Mouse (Mus musculus): ENCODE data around the gene Hoxb7. TPM values are rescaled to one million over a fixed set of nuclear protein-coding genes. Genes with fewer than 3 reads are reported as not detected.
A peak's percentile ranks its signal among the peaks of the same experiment; 100 is the strongest.

Hoxb7 gene
- polyA plus RNA-seq, 1 experiment from 2014 or later = 11.7 TPM

DNA sequence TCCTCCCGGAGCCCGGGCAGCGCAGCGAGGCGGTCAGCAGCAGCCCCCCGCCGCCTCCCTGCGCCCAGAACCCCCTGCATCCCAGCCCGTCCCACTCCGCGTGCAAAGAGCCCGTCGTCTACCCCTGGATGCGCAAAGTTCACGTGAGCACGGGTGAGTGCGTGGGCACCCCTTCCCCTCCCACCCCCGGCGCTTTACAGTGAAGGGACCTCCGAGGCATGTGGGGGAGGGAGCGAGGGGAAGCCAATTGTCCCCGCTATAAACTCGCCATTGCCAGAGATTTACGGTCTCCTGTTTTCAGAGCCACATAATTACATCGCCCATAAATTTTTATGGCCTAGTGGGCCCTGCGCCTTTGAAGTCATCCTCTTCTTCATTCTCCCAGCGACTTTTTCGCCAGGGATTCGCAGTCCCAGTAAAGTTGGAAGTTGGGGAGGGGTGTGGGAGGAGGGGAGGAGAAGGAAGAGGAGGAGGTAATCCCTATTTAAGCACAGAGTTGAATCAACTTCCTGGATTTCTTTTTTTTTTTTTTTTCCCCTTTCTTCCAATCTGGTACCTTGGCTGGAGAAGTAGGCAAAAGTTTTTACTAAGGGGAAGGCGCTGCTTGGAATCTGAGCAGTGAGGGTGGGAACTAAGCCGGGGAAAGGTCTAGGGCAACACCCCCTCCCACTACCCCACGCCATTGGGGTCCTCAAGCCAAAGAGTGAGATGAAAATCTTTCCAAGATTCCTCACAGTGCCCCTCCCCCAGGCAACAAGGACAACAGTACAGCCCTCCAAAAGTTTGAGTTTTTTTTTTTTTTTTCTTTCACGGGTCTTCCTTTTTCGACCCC lies 32.9 kb downstream of the Hoxb7 start:
- DNase-seq (ENCODE audit: low spot score) = peak; percentile 87
- peak; percentile 33 for ATAC-seq (replicated peaks; ENCODE audit: low FRiP score, low TSS enrichment, low read depth)
- Histone ChIP-seq H3K27ac (ENCODE audit: low read depth) (peak overlapping the region; percentile 99), H3K4me1 (replicated peaks; ENCODE audit: control insufficient read depth, insufficient read depth, low read length) (peaks cover 34% of the 10 kb centered on the region), H3K4me3 (ENCODE audit: low read depth, low read length) (peak overlapping the region; percentile 69), H3K36me3 (ENCODE audit: control insufficient read depth, insufficient read depth, low read length) (peaks cover 16% of the 10 kb centered on the region; the same call in 1 of the 2 replicates), H3K27me3 (replicated peaks; ENCODE audit: control insufficient read depth, insufficient read depth, low read length) (no peaks in the 10 kb centered on the region), H3K9me3 (ENCODE audit: control insufficient read depth, low read length) (no peaks in the 10 kb centered on the region), H3K4me2 (ENCODE audit: low read length) (peak overlapping the region; percentile 89), H3K9ac (ENCODE audit: low read length) (peak overlapping the region; percentile 96)
- under 1% methylated on average over 30 of the region's 34 CpGs for WGBS

DNA sequence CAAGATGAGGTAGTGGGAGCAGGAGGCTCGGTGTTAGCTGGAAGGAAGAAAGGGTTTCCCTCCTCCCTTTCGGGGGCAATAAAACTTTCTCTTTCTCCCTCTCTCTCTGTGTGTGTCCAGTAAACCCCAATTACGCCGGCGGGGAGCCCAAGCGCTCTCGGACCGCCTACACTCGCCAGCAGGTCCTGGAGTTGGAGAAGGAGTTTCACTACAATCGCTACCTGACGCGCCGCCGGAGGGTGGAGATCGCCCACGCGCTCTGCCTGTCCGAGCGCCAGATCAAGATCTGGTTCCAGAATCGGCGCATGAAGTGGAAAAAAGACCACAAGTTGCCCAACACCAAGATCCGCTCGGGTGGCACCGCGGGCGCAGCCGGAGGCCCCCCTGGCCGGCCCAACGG lies 33.5 kb downstream of the Hoxb7 start:
- DNase-seq (ENCODE audit: low spot score) (peak; percentile 81), ATAC-seq (replicated peaks; ENCODE audit: low FRiP score, low TSS enrichment, low read depth) (no peak)
- 0% methylated on average over 29 of the region's 29 CpGs for WGBS
- Histone ChIP-seq H3K27me3 (replicated peaks; ENCODE audit: control insufficient read depth, insufficient read depth, low read length) (no peaks in the 10 kb centered on the region), H3K9ac (ENCODE audit: low read length) (peak overlapping the region; percentile 96), H3K36me3 (ENCODE audit: control insufficient read depth, insufficient read depth, low read length) (peaks cover 16% of the 10 kb centered on the region; the same call in 1 of the 2 replicates), H3K27ac (ENCODE audit: low read depth) (peak overlapping the region; percentile 99), H3K4me2 (ENCODE audit: low read length) (peak overlapping the region; percentile 89), H3K4me1 (replicated peaks; ENCODE audit: control insufficient read depth, insufficient read depth, low read length) (peaks cover 36% of the 10 kb centered on the region), H3K4me3 (ENCODE audit: low read depth, low read length) (peak overlapping the region; percentile 69), H3K9me3 (ENCODE audit: control insufficient read depth, low read length) (no peaks in the 10 kb centered on the region)

- DNase-seq (ENCODE audit: low spot score) = no peak
- H3K4me1 ChIP-seq (replicated peaks; ENCODE audit: control insufficient read depth, insufficient read depth, low read length) = peaks cover 36% of the 10 kb centered on the region
- 11% methylated on average over 17 of the region's 17 CpGs for WGBS
Observed at GRCm38 (mm10) chr11:96320688-96321087, 34.3 kb downstream of the Hoxb7 start.

DNA sequence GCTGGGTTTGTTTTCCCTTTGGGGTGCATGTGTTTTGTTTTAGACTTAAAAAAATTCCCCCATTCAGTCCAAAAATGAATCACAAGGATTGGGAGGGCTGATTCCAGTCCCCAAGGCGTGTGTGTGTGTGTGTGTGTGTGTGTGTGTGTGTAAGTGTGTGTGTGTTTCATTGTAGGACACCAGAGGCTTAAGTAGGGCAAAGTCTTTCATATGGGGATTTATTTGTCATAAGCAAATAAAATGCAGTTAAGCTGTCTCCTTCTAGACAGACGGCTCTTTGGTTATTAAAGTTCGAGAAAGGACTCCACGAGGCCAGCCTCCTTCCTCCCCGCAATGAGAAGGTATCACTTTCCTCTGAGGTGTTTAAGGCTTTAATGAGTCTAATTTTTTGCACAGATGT lies 35.4 kb downstream of the Hoxb7 start:
- no peak for DNase-seq (ENCODE audit: low spot score)
- Histone ChIP-seq H3K27ac (ENCODE audit: low read depth) (peak overlapping the region; percentile 99), H3K36me3 (ENCODE audit: control insufficient read depth, insufficient read depth, low read length) (peaks cover 16% of the 10 kb centered on the region; the same call in 1 of the 2 replicates), H3K4me1 (replicated peaks; ENCODE audit: control insufficient read depth, insufficient read depth, low read length) (peaks cover 24% of the 10 kb centered on the region), H3K9me3 (ENCODE audit: control insufficient read depth, low read length) (no peaks in the 10 kb centered on the region), H3K27me3 (replicated peaks; ENCODE audit: control insufficient read depth, insufficient read depth, low read length) (no peaks in the 10 kb centered on the region), H3K9ac (ENCODE audit: low read length) (peak overlapping the region; percentile 96), H3K4me3 (ENCODE audit: low read depth, low read length) (peak overlapping the region; percentile 69), H3K4me2 (ENCODE audit: low read length) (peak overlapping the region; percentile 89)
- 18% methylated on average over 5 of the region's 5 CpGs for WGBS
- no peak for ATAC-seq (replicated peaks; ENCODE audit: low FRiP score, low TSS enrichment, low read depth)

More at GRCm38 (mm10) chr11:96320688-96321087, 34.3 kb downstream of the Hoxb7 start:
- H3K9ac ChIP-seq (ENCODE audit: low read length) = peak overlapping the region; percentile 96
- peak overlapping the region; percentile 99 for H3K27ac ChIP-seq (ENCODE audit: low read depth)
- peak overlapping the region; percentile 69 for H3K4me3 ChIP-seq (ENCODE audit: low read depth, low read length)
- no peaks in the 10 kb centered on the region for H3K9me3 ChIP-seq (ENCODE audit: control insufficient read depth, low read length)
- peaks cover 16% of the 10 kb centered on the region; the same call in 1 of the 2 replicates for H3K36me3 ChIP-seq (ENCODE audit: control insufficient read depth, insufficient read depth, low read length)
- no peaks in the 10 kb centered on the region for H3K27me3 ChIP-seq (replicated peaks; ENCODE audit: control insufficient read depth, insufficient read depth, low read length)
- no peak for ATAC-seq (replicated peaks; ENCODE audit: low FRiP score, low TSS enrichment, low read depth)
- H3K4me2 ChIP-seq (ENCODE audit: low read length) = peak overlapping the region; percentile 89

GRCm38 (mm10) chr11:96322738-96323137 lies 36.3 kb downstream of the Hoxb7 start:
- Histone ChIP-seq H3K4me1 (replicated peaks; ENCODE audit: control insufficient read depth, insufficient read depth, low read length) (peaks cover 24% of the 10 kb centered on the region), H3K4me3 (ENCODE audit: low read depth, low read length) (peak overlapping the region; percentile 69), H3K36me3 (ENCODE audit: control insufficient read depth, insufficient read depth, low read length) (peaks cover 16% of the 10 kb centered on the region; the same call in 1 of the 2 replicates), H3K9ac (ENCODE audit: low read length) (peak overlapping the region; percentile 96), H3K27ac (ENCODE audit: low read depth) (peak overlapping the region; percentile 99), H3K27me3 (replicated peaks; ENCODE audit: control insufficient read depth, insufficient read depth, low read length) (no peaks in the 10 kb centered on the region), H3K9me3 (ENCODE audit: control insufficient read depth, low read length) (no peaks in the 10 kb centered on the region), H3K4me2 (ENCODE audit: low read length) (peak overlapping the region; percentile 89)
- 28% methylated on average over 6 of the region's 6 CpGs for WGBS
- no peak for DNase-seq (ENCODE audit: low spot score)
- no peak for ATAC-seq (replicated peaks; ENCODE audit: low FRiP score, low TSS enrichment, low read depth)

DNA sequence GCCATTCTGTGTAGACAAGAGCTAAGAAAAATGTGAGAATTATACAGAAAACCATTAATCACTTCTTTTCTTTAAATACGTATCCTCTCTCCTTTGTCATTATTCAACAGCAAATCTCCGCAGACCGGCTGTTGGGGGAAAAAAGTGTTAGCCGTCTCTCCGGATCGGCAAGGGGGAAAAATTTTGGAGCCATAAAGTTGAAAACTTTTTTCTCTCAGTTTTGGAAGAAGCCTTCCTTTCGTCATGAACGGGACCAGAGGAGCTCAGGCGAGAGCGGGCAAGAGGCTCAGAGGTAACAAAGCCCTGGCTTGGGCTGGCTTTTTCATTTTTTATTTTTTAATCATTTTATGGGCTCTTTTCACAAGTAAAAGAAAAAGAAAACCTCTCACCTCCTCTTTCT lies 36.7 kb downstream of the Hoxb7 start, which contains the start of gene Hoxb3:
Gene Hoxb3, plus strand, starts transcription at position 173 of the 400 bp plus-strand sequence.
- peak within 1 kb of the TSS; percentile 99 for H3K27ac ChIP-seq (ENCODE audit: low read depth)
- H3K9ac ChIP-seq (ENCODE audit: low read length) = peak within 1 kb of the TSS; percentile 96
- no peaks in the 10 kb centered on the region for H3K27me3 ChIP-seq (replicated peaks; ENCODE audit: control insufficient read depth, insufficient read depth, low read length)
- peaks cover 24% of the 10 kb centered on the region for H3K4me1 ChIP-seq (replicated peaks; ENCODE audit: control insufficient read depth, insufficient read depth, low read length)
- ATAC-seq (replicated peaks; ENCODE audit: low FRiP score, low TSS enrichment, low read depth) (no peak), DNase-seq (ENCODE audit: low spot score) (peak; percentile 63)
- H3K4me3 ChIP-seq (ENCODE audit: low read depth, low read length) = peak within 1 kb of the TSS; percentile 69
- no peaks in the 10 kb centered on the region for H3K9me3 ChIP-seq (ENCODE audit: control insufficient read depth, low read length)
- WGBS = 21% methylated on average over 10 of the region's 10 CpGs
- peak within 1 kb of the TSS; percentile 89 for H3K4me2 ChIP-seq (ENCODE audit: low read length)
- H3K36me3 ChIP-seq (ENCODE audit: control insufficient read depth, insufficient read depth, low read length) = peaks cover 16% of the 10 kb centered on the region; the same call in 1 of the 2 replicates

- WGBS = 21% methylated on average over 5 of the region's 5 CpGs
- Histone ChIP-seq H3K36me3 (ENCODE audit: control insufficient read depth, insufficient read depth, low read length) (peaks cover 16% of the 10 kb centered on the region; the same call in 1 of the 2 replicates), H3K27me3 (replicated peaks; ENCODE audit: control insufficient read depth, insufficient read depth, low read length) (no peaks in the 10 kb centered on the region), H3K9me3 (ENCODE audit: control insufficient read depth, low read length) (no peaks in the 10 kb centered on the region), H3K27ac (ENCODE audit: low read depth) (peak overlapping the region; percentile 99), H3K4me3 (ENCODE audit: low read depth, low read length) (peak overlapping the region; percentile 69), H3K4me1 (replicated peaks; ENCODE audit: control insufficient read depth, insufficient read depth, low read length) (peaks cover 30% of the 10 kb centered on the region), H3K9ac (ENCODE audit: low read length) (peak overlapping the region; percentile 96), H3K4me2 (ENCODE audit: low read length) (peak overlapping the region; percentile 89)
- DNase-seq (ENCODE audit: low spot score) = peak; percentile 68
- no peak for ATAC-seq (replicated peaks; ENCODE audit: low FRiP score, low TSS enrichment, low read depth)
Observed at GRCm38 (mm10) chr11:96324125-96324524, 37.7 kb downstream of the Hoxb7 start.

GRCm38 (mm10) chr11:96324965-96325364 lies 38.5 kb downstream of the Hoxb7 start:
- H3K27me3 ChIP-seq (replicated peaks; ENCODE audit: control insufficient read depth, insufficient read depth, low read length) = no peaks in the 10 kb centered on the region
- ATAC-seq (replicated peaks; ENCODE audit: low FRiP score, low TSS enrichment, low read depth) (no peak), DNase-seq (ENCODE audit: low spot score) (peak; percentile 70)
- H3K27ac ChIP-seq (ENCODE audit: low read depth) = peak overlapping the region; percentile 99
- 19% methylated on average over 8 of the region's 8 CpGs for WGBS
- H3K4me2 ChIP-seq (ENCODE audit: low read length) = peak overlapping the region; percentile 89
- H3K36me3 ChIP-seq (ENCODE audit: control insufficient read depth, insufficient read depth, low read length) = peaks cover 16% of the 10 kb centered on the region; the same call in 1 of the 2 replicates
- H3K4me3 ChIP-seq (ENCODE audit: low read depth, low read length) = peak overlapping the region; percentile 69
- H3K9ac ChIP-seq (ENCODE audit: low read length) = peak overlapping the region; percentile 96
- H3K4me1 ChIP-seq (replicated peaks; ENCODE audit: control insufficient read depth, insufficient read depth, low read length) = peaks cover 38% of the 10 kb centered on the region
- H3K9me3 ChIP-seq (ENCODE audit: control insufficient read depth, low read length) = no peaks in the 10 kb centered on the region
